Mouse (Mus musculus) lung, postnatal 0 days (tissue): Measurements from ENCODE around the gene Rapgef2.

Experiments
- CTCF ChIP-seq: IDR thresholded peaks from 2 replicates; pipeline ENCODE4 v1.5.1; 2016; ENCODE audit warnings: antibody characterized with exemption, mild to moderate bottlenecking
- EP300 ChIP-seq: IDR thresholded peaks from 2 replicates; pipeline ENCODE4 v1.6.1; 2016; ENCODE audit warnings: antibody characterized with exemption, mild to moderate bottlenecking, control low read depth

GRCm38 (mm10) chr3:79248208-79248607 lies 38.1 kb downstream of the Rapgef2 start:
- TF ChIP-seq EP300 (no peak), CTCF (no peak)
